Mouse (Mus musculus): ENCODE data around the gene Slx1b. TPM values are rescaled to one million over a fixed set of nuclear protein-coding genes. Genes with fewer than 3 reads are reported as not detected.
"Not testable (repeated sequence)": the region's sequence is repeated elsewhere in the genome, so short reads cannot be mapped to it uniquely, and the experiment has no call there.

Slx1b gene
- polyA plus RNA-seq, 1 experiment from 2014 or later = 7.1 TPM

DNA sequence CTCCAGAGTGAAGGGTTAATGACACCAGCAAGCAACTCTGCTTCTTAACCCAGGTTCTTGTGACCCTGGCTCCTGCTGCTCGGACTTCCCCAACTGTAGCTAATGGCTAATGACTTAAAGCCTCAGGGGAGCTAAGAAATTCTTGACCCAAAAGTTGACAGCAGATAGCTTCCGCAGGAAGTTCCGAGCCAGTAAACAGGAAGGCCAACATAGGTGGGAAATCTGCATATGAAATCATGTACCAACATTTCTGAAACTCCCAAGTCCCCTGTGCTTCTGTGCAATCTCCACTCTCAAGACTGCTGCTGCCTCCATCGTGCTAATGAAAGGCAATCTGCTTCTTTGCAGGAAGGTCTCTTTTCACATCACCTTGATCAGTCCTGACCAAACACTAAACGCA is 49.9 kb downstream of the Slx1b start:
- Histone ChIP-seq H3K27me3 (ENCODE audit: insufficient read depth, low read length) (no peaks in the 10 kb centered on the region), H3K4me1 (replicated peaks; ENCODE audit: insufficient read depth, low read length) (no peaks in the 10 kb centered on the region), H3K4me3 (replicated peaks; ENCODE audit: low read depth, low read length) (no peak overlapping the region), H3K9me3 (replicated peaks; ENCODE audit: low read length) (no peaks in the 10 kb centered on the region), H3K36me3 (ENCODE audit: insufficient read depth, low read length) (no peaks in the 10 kb centered on the region), H3K27ac (peak overlapping the region; percentile 52; the same call in 1 of the 2 replicates), H3K4me2 (ENCODE audit: low read length) (no peak overlapping the region), H3K9ac (ENCODE audit: low read depth, low read length) (no peak overlapping the region)
- 41% methylated on average over 5 of the region's 5 CpGs for WGBS
- TF ChIP-seq CTCF (IDR thresholded peaks at IDR 0.05; ENCODE audit: low read depth) = no peak
- no peak for ATAC-seq (replicated peaks; ENCODE audit: low FRiP score, low read depth)
- DNase-seq (ENCODE audit: low spot score) = peak; percentile 16

DNA sequence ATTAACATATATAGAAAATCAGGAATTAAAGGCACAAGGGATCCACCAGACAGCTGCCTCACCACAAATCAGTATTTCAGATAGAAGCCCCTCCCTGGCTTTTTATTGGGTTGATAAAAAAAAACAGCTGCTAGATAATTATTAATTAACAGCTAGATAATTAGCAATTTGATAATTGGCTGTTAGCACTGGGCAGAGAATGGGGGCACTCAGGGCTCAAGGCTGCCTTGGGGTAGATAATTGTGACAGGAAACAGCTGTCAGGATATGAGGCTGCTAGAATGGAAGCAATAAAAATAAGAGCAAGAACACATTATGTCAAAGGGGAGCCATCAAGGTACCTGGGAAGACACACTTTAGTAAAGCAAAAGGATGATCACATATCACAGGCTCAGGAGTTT is 50.7 kb downstream of the Slx1b start:
- Histone ChIP-seq H3K4me2 (ENCODE audit: low read length) (no peak overlapping the region), H3K27me3 (ENCODE audit: insufficient read depth, low read length) (no peaks in the 10 kb centered on the region), H3K4me3 (replicated peaks; ENCODE audit: low read depth, low read length) (no peak overlapping the region), H3K36me3 (ENCODE audit: insufficient read depth, low read length) (no peaks in the 10 kb centered on the region), H3K9ac (ENCODE audit: low read depth, low read length) (no peak overlapping the region), H3K4me1 (replicated peaks; ENCODE audit: insufficient read depth, low read length) (no peaks in the 10 kb centered on the region), H3K9me3 (replicated peaks; ENCODE audit: low read length) (no peaks in the 10 kb centered on the region), H3K27ac (no peak overlapping the region)
- DNase-seq (ENCODE audit: low spot score) (no peak), ATAC-seq (replicated peaks; ENCODE audit: low FRiP score, low read depth) (no peak)
- no peak for TF ChIP-seq CTCF (IDR thresholded peaks at IDR 0.05; ENCODE audit: low read depth)

DNA sequence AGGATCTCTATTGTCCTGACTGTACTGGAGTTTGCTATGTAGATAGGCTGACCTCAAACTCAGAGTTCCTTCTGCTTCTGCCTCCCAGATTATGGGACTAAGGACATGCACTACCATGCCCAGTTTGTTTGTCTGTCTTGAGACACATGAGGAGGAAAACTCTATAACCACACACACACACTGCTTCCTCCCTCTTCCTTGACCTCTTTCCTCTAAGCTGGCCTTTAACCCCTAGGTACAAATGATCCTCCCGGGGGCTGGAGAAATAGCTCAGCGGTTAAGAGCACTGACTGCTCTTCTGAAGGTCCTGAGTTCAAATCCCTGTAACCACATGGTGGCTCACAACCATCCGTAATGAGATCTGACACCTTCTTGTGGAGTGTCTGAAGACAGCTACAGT is 51.2 kb downstream of the Slx1b start:
- no peak overlapping the region for H3K4me3 ChIP-seq (replicated peaks; ENCODE audit: low read depth, low read length)
- no peak overlapping the region for H3K27ac ChIP-seq
- no peaks in the 10 kb centered on the region for H3K9me3 ChIP-seq (replicated peaks; ENCODE audit: low read length)
- H3K9ac ChIP-seq (ENCODE audit: low read depth, low read length) = no peak overlapping the region
- no peak for ATAC-seq (replicated peaks; ENCODE audit: low FRiP score, low read depth)
- no peak overlapping the region for H3K4me2 ChIP-seq (ENCODE audit: low read length)
- H3K36me3 ChIP-seq (ENCODE audit: insufficient read depth, low read length) = no peaks in the 10 kb centered on the region
- DNase-seq (ENCODE audit: low spot score) = no peak
- WGBS = 56% methylated on average over 3 of the region's 3 CpGs
- H3K4me1 ChIP-seq (replicated peaks; ENCODE audit: insufficient read depth, low read length) = no peaks in the 10 kb centered on the region
- no peak for TF ChIP-seq CTCF (IDR thresholded peaks at IDR 0.05; ENCODE audit: low read depth)
- H3K27me3 ChIP-seq (ENCODE audit: insufficient read depth, low read length) = no peaks in the 10 kb centered on the region

DNA sequence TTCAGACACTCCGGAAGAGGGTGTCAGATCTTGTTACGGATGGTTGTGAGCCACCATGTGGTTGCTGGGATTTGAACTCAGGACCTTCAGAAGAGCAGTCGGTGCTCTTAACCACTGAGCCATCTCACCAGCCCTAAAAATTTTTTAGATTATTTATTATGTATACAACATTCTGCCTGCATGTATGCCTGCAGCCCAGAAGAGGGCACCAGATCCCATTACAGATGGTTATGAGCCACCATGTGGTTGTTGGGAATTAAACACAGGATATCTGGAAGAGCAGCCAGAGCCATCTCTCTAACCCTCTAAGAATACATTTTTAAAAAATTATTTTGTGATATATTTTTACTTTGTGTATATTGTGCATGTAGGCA is 52.4 kb downstream of the Slx1b start:
- 45% methylated on average over 3 of the region's 3 CpGs for WGBS
- not testable (repeated sequence) for H3K4me2 ChIP-seq (ENCODE audit: low read length); H3K9ac ChIP-seq (ENCODE audit: low read depth, low read length); H3K27ac ChIP-seq; H3K4me1 ChIP-seq (replicated peaks; ENCODE audit: insufficient read depth, low read length); H3K27me3 ChIP-seq (ENCODE audit: insufficient read depth, low read length); ATAC-seq (replicated peaks; ENCODE audit: low FRiP score, low read depth); H3K36me3 ChIP-seq (ENCODE audit: insufficient read depth, low read length); H3K9me3 ChIP-seq (replicated peaks; ENCODE audit: low read length); H3K4me3 ChIP-seq (replicated peaks; ENCODE audit: low read depth, low read length)
- peak; percentile 90 for TF ChIP-seq CTCF (IDR thresholded peaks at IDR 0.05; ENCODE audit: low read depth)
- peak; percentile 81 for DNase-seq (ENCODE audit: low spot score)

DNA sequence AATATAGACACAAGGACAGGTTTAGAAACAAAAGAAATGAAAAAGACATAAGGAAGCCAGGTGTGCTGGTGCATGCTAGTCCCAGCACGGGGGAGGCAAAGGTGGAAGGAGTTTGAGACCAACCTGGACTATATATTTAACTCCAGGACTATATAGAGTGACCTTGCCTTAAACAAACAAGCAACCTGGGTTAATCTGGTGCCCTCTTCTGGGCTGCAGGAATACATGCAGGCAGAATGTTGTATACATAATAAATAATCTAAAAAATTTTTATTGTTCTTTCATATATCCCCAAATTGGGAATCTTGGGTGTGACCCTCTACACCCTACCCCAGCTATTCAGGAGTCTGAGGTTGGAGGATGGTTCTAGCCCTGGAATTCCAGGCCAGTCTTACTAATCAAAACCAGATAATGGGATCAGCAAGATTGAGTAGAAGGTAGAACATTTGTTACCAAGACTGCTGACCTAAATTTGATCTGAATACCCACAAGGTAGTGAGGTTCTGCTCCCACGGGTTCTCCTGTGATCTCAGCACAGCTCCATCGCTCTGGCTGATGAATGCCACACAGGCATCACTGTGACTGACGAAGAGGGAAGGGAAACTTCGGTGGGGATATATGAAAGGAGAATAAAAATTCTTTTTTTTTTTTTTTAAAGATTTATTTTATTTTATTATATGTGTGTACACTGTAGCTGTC is 52.9 kb downstream of the Slx1b start:
- Histone ChIP-seq H3K4me3 (replicated peaks; ENCODE audit: low read depth, low read length) (no peak overlapping the region), H3K4me2 (ENCODE audit: low read length) (no peak overlapping the region), H3K27me3 (ENCODE audit: insufficient read depth, low read length) (no peaks in the 10 kb centered on the region), H3K36me3 (ENCODE audit: insufficient read depth, low read length) (no peaks in the 10 kb centered on the region), H3K4me1 (replicated peaks; ENCODE audit: insufficient read depth, low read length) (no peaks in the 10 kb centered on the region), H3K27ac (no peak overlapping the region), H3K9me3 (replicated peaks; ENCODE audit: low read length) (no peaks in the 10 kb centered on the region), H3K9ac (ENCODE audit: low read depth, low read length) (no peak overlapping the region)
- WGBS = 70% methylated on average over 5 of the region's 5 CpGs
- peak; percentile 51 for TF ChIP-seq CTCF (IDR thresholded peaks at IDR 0.05; ENCODE audit: low read depth)
- DNase-seq (ENCODE audit: low spot score) (no peak), ATAC-seq (replicated peaks; ENCODE audit: low FRiP score, low read depth) (no peak)

Other genes starting within 250 kb of the Slx1b start
- 0.45 and 0.71 TPM in 2 replicates for gene Atp2a1, start 232.7 kb downstream of the Slx1b start, polyA plus RNA-seq (2015; fragmentation: Nextera tagmentation; extraction: Ambion mirVana)
- 44.1 and 44.8 TPM in 2 replicates for gene Sh2b1, start 220.4 kb downstream of the Slx1b start, polyA plus RNA-seq (2015; fragmentation: Nextera tagmentation; extraction: Ambion mirVana)
- gene Tufm, start 208.4 kb downstream of the Slx1b start, polyA plus RNA-seq (2015; fragmentation: Nextera tagmentation; extraction: Ambion mirVana) = 117 and 134 TPM in 2 replicates
- gene Atxn2l, start 192.3 kb downstream of the Slx1b start, polyA plus RNA-seq (2015; fragmentation: Nextera tagmentation; extraction: Ambion mirVana) = 30.2 and 30.3 TPM in 2 replicates
- gene Eif3c, start 129.4 kb downstream of the Slx1b start, polyA plus RNA-seq (2015; fragmentation: Nextera tagmentation; extraction: Ambion mirVana) = 213 and 217 TPM in 2 replicates
- gene Apobr, start 110.8 kb downstream of the Slx1b start, polyA plus RNA-seq (2015; fragmentation: Nextera tagmentation; extraction: Ambion mirVana) = 1.2 and 1.3 TPM in 2 replicates
- gene Cln3, start 110.0 kb downstream of the Slx1b start, polyA plus RNA-seq (2015; fragmentation: Nextera tagmentation; extraction: Ambion mirVana) = 34.4 and 36.9 TPM in 2 replicates
- gene Il27, start 100.8 kb downstream of the Slx1b start, polyA plus RNA-seq (2015; fragmentation: Nextera tagmentation; extraction: Ambion mirVana) = not detected in 2 replicates
- 24.5 and 24.8 TPM in 2 replicates for gene Nupr1, start 64.9 kb downstream of the Slx1b start, polyA plus RNA-seq (2015; fragmentation: Nextera tagmentation; extraction: Ambion mirVana)
- gene Sgf29, start 46.5 kb downstream of the Slx1b start, polyA plus RNA-seq (2015; fragmentation: Nextera tagmentation; extraction: Ambion mirVana) = 37.8 and 38.6 TPM in 2 replicates
- gene Sult1a1, start 19.4 kb downstream of the Slx1b start, polyA plus RNA-seq (2015; fragmentation: Nextera tagmentation; extraction: Ambion mirVana) = 13.4 and 17.3 TPM in 2 replicates
- 140 and 145 TPM in 2 replicates for gene Bola2, start 383 bp downstream of the Slx1b start, polyA plus RNA-seq (2015; fragmentation: Nextera tagmentation; extraction: Ambion mirVana)
- 13.1 and 14.6 TPM in 2 replicates for gene Coro1a, start 12.0 kb upstream of the Slx1b start, polyA plus RNA-seq (2015; fragmentation: Nextera tagmentation; extraction: Ambion mirVana)
- gene Mapk3, start 63.8 kb upstream of the Slx1b start, polyA plus RNA-seq (2015; fragmentation: Nextera tagmentation; extraction: Ambion mirVana) = 63.0 and 66.1 TPM in 2 replicates
- 3.7 and 6.4 TPM in 2 replicates for gene Gdpd3, start 70.5 kb upstream of the Slx1b start, polyA plus RNA-seq (2015; fragmentation: Nextera tagmentation; extraction: Ambion mirVana)
- gene Ypel3, start 81.2 kb upstream of the Slx1b start, polyA plus RNA-seq (2015; fragmentation: Nextera tagmentation; extraction: Ambion mirVana) = 158 and 188 TPM in 2 replicates
- 0.21 and 0.26 TPM in 2 replicates for gene Tbx6, start 85.7 kb upstream of the Slx1b start, polyA plus RNA-seq (2015; fragmentation: Nextera tagmentation; extraction: Ambion mirVana)
- 189 and 192 TPM in 2 replicates for gene Ppp4c, start 96.7 kb upstream of the Slx1b start, polyA plus RNA-seq (2015; fragmentation: Nextera tagmentation; extraction: Ambion mirVana)
- 0.11 and 0.14 TPM in 2 replicates for gene Fam57b, start 101.9 kb upstream of the Slx1b start, polyA plus RNA-seq (2015; fragmentation: Nextera tagmentation; extraction: Ambion mirVana)
- 0.37 TPM in 1 of 2 replicates, not detected in the other for gene 4930451I11Rik, start 135.9 kb upstream of the Slx1b start, polyA plus RNA-seq (2015; fragmentation: Nextera tagmentation; extraction: Ambion mirVana)
- gene Doc2a, start 151.6 kb upstream of the Slx1b start, polyA plus RNA-seq (2015; fragmentation: Nextera tagmentation; extraction: Ambion mirVana) = 7.6 and 7.7 TPM in 2 replicates
- gene Hirip3, start 166.2 kb upstream of the Slx1b start, polyA plus RNA-seq (2015; fragmentation: Nextera tagmentation; extraction: Ambion mirVana) = 16.3 and 20.5 TPM in 2 replicates
- 67.1 and 68.7 TPM in 2 replicates for gene Ino80e, start 166.6 kb upstream of the Slx1b start, polyA plus RNA-seq (2015; fragmentation: Nextera tagmentation; extraction: Ambion mirVana)
- 26.2 and 30.0 TPM in 2 replicates for gene Taok2, start 188.9 kb upstream of the Slx1b start, polyA plus RNA-seq (2015; fragmentation: Nextera tagmentation; extraction: Ambion mirVana)
- 48.6 and 51.9 TPM in 2 replicates for gene Tmem219, start 227.1 kb upstream of the Slx1b start, polyA plus RNA-seq (2015; fragmentation: Nextera tagmentation; extraction: Ambion mirVana)
- 15.7 and 17.3 TPM in 2 replicates for gene Kctd13, start 233.1 kb upstream of the Slx1b start, polyA plus RNA-seq (2015; fragmentation: Nextera tagmentation; extraction: Ambion mirVana)